Mouse (Mus musculus): ENCODE data around the gene Pbx3. TPM values are rescaled to one million over a fixed set of nuclear protein-coding genes. Genes with fewer than 3 reads are reported as not detected.

Pbx3 gene
- polyA plus RNA-seq, 1 experiment, result 16.2 TPM

DNA sequence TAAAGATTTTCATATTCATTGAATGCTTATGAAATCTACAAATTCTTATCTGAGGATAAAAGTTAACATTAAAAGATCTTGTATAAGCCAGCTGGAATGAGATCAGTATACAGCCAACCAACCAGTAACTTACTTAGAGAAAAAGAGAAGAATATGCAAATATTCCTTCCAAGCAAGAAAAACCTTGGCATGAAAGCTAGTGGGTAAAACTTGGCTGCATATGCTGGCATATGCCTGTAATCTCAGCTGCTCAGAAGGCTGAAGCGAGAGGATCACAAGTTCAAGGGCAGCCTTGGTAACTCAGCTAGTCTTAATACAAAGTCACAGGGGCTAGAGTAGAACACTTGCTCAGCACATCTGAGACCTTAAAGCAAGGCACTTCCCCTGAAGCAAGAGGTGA is 153.8 kb downstream of the Pbx3 start:
- H3K9ac ChIP-seq (ENCODE audit: low read depth, poor library complexity, severe bottlenecking), result no peak overlapping the region
- no peaks in the 10 kb centered on the region for H3K4me1 ChIP-seq (ENCODE audit: control insufficient read depth, insufficient read depth, low read length)
- no peaks in the 10 kb centered on the region for H3K27me3 ChIP-seq (ENCODE audit: control insufficient read depth, insufficient read depth, low read length, poor library complexity, severe bottlenecking)
- H3K9me3 ChIP-seq (replicated peaks; ENCODE audit: control insufficient read depth, insufficient read depth, low read length, poor library complexity, severe bottlenecking), result no peaks in the 10 kb centered on the region
- TF ChIP-seq POLR2A (IDR thresholded peaks at IDR 0.05; ENCODE audit: insufficient read depth, low read length), result no peak
- TF ChIP-seq CTCF (IDR thresholded peaks at IDR 0.05; ENCODE audit: low read depth, low read length), result no peak
- TF ChIP-seq EP300 (IDR thresholded peaks at IDR 0.05; ENCODE audit: insufficient read depth, low read depth, low read length), result no peak
- no peak overlapping the region for H3K4me3 ChIP-seq (ENCODE audit: low read depth, low read length)
- no peak overlapping the region for H3K27ac ChIP-seq (ENCODE audit: insufficient read depth, low read length)
- no peaks in the 10 kb centered on the region for H3K36me3 ChIP-seq (ENCODE audit: control insufficient read depth, insufficient read depth, low read length, poor library complexity, severe bottlenecking)

DNA sequence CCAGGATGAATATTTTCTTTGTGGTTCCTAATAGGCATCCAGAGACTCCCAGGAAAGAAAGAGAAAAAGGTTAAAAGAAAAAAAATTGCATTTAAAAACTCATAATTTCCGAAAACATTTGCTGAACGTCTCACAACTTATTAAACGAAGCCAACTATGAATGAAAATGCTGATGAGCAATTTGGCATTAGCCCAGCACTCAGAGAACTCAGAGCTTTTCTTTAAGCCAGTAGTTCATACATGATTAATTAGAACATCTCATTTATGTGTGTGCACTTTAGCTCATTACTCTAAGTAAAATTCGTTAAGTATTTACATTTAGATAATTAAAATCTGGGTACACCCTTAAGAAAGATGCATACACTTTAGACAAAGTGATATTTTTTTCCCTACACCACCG is 155.3 kb downstream of the Pbx3 start:
- TF ChIP-seq CTCF (IDR thresholded peaks at IDR 0.05; ENCODE audit: low read depth, low read length), result no peak
- no peak for TF ChIP-seq POLR2A (IDR thresholded peaks at IDR 0.05; ENCODE audit: insufficient read depth, low read length)
- no peak for TF ChIP-seq EP300 (IDR thresholded peaks at IDR 0.05; ENCODE audit: insufficient read depth, low read depth, low read length)
- no peaks in the 10 kb centered on the region for H3K27me3 ChIP-seq (ENCODE audit: control insufficient read depth, insufficient read depth, low read length, poor library complexity, severe bottlenecking)
- H3K9ac ChIP-seq (ENCODE audit: low read depth, poor library complexity, severe bottlenecking), result no peak overlapping the region
- no peaks in the 10 kb centered on the region for H3K4me1 ChIP-seq (ENCODE audit: control insufficient read depth, insufficient read depth, low read length)
- H3K27ac ChIP-seq (ENCODE audit: insufficient read depth, low read length), result no peak overlapping the region
- no peaks in the 10 kb centered on the region for H3K36me3 ChIP-seq (ENCODE audit: control insufficient read depth, insufficient read depth, low read length, poor library complexity, severe bottlenecking)
- no peaks in the 10 kb centered on the region for H3K9me3 ChIP-seq (replicated peaks; ENCODE audit: control insufficient read depth, insufficient read depth, low read length, poor library complexity, severe bottlenecking)
- H3K4me3 ChIP-seq (ENCODE audit: low read depth, low read length), result no peak overlapping the region

DNA sequence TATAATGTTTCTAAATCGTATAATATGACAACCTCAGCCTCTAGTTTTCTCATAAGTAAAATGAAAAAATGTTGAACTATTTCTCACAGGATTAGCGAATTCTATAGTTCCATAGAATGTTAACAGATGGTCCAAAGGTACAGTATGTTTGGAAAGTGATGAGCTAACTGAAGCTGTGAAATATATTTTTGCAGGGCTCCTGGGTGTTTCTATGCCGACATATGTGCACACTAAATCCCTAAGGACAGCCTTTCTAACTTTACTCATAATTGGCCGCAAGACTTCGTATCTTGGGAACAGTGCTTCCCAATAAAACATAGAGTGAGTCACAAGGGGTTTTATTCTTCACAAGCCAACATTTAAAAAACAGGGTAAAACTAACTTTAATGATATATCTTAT is 157.4 kb downstream of the Pbx3 start:
- TF ChIP-seq EP300 (IDR thresholded peaks at IDR 0.05; ENCODE audit: insufficient read depth, low read depth, low read length) (no peak), CTCF (IDR thresholded peaks at IDR 0.05; ENCODE audit: low read depth, low read length) (no peak), POLR2A (IDR thresholded peaks at IDR 0.05; ENCODE audit: insufficient read depth, low read length) (no peak)
- no peaks in the 10 kb centered on the region for H3K27me3 ChIP-seq (ENCODE audit: control insufficient read depth, insufficient read depth, low read length, poor library complexity, severe bottlenecking)
- H3K4me3 ChIP-seq (ENCODE audit: low read depth, low read length), result no peak overlapping the region
- no peak overlapping the region for H3K27ac ChIP-seq (ENCODE audit: insufficient read depth, low read length)
- no peaks in the 10 kb centered on the region for H3K9me3 ChIP-seq (replicated peaks; ENCODE audit: control insufficient read depth, insufficient read depth, low read length, poor library complexity, severe bottlenecking)
- H3K4me1 ChIP-seq (ENCODE audit: control insufficient read depth, insufficient read depth, low read length), result no peaks in the 10 kb centered on the region
- H3K9ac ChIP-seq (ENCODE audit: low read depth, poor library complexity, severe bottlenecking), result no peak overlapping the region
- H3K36me3 ChIP-seq (ENCODE audit: control insufficient read depth, insufficient read depth, low read length, poor library complexity, severe bottlenecking), result no peaks in the 10 kb centered on the region

DNA sequence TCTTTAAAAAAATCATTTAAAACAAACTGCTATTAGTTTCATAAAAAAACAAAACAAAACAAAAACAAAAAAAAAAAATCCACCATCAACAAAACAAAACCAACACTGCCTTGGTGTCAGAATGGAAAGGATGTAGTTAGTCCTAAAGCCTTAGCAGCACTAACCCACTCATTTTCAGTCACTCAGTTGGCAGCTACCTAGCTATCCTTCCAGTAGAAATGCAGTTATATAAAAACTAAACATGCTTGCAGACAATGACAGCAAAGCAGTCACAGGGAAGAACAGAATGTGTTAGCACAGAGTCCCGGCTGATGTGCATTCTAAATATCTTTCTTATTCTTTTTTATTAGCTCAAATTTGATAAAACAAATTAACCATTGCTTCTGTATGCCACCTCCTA is 160.5 kb downstream of the Pbx3 start:
- no peaks in the 10 kb centered on the region for H3K4me1 ChIP-seq (ENCODE audit: control insufficient read depth, insufficient read depth, low read length)

DNA sequence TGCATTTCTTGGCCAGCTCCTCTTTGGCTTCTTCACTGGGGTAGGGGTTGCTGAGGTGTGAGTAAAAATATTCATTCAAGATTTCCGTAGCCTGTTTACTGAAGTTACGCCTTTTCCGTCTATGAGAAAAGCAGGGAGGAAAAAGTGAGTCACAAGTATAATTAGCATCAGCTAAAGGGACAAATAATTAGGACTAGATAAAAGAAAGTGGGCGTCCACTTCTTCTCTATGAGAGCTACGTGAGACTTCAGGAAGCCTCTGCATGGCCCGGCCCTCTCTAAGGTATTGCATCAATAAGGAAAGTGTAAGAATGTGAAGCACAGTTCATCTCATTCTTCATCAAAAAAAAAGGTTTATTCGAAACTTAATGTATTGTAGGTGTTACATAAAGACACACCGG is 168.1 kb downstream of the Pbx3 start:
- no peak overlapping the region for H3K27ac ChIP-seq (ENCODE audit: insufficient read depth, low read length)
- TF ChIP-seq CTCF (IDR thresholded peaks at IDR 0.05; ENCODE audit: low read depth, low read length), result no peak
- no peak for TF ChIP-seq POLR2A (IDR thresholded peaks at IDR 0.05; ENCODE audit: insufficient read depth, low read length)
- TF ChIP-seq EP300 (IDR thresholded peaks at IDR 0.05; ENCODE audit: insufficient read depth, low read depth, low read length), result no peak
- no peaks in the 10 kb centered on the region for H3K36me3 ChIP-seq (ENCODE audit: control insufficient read depth, insufficient read depth, low read length, poor library complexity, severe bottlenecking)
- H3K4me3 ChIP-seq (ENCODE audit: low read depth, low read length), result no peak overlapping the region
- H3K9ac ChIP-seq (ENCODE audit: low read depth, poor library complexity, severe bottlenecking), result no peak overlapping the region
- no peaks in the 10 kb centered on the region for H3K4me1 ChIP-seq (ENCODE audit: control insufficient read depth, insufficient read depth, low read length)
- no peaks in the 10 kb centered on the region for H3K27me3 ChIP-seq (ENCODE audit: control insufficient read depth, insufficient read depth, low read length, poor library complexity, severe bottlenecking)
- no peaks in the 10 kb centered on the region for H3K9me3 ChIP-seq (replicated peaks; ENCODE audit: control insufficient read depth, insufficient read depth, low read length, poor library complexity, severe bottlenecking)

More for the DNA sequence above, 160.5 kb downstream of the Pbx3 start:
- Histone ChIP-seq H3K36me3 (ENCODE audit: control insufficient read depth, insufficient read depth, low read length, poor library complexity, severe bottlenecking) (no peaks in the 10 kb centered on the region), H3K4me3 (ENCODE audit: low read depth, low read length) (no peak overlapping the region), H3K9me3 (replicated peaks; ENCODE audit: control insufficient read depth, insufficient read depth, low read length, poor library complexity, severe bottlenecking) (no peaks in the 10 kb centered on the region), H3K27me3 (ENCODE audit: control insufficient read depth, insufficient read depth, low read length, poor library complexity, severe bottlenecking) (no peaks in the 10 kb centered on the region), H3K27ac (ENCODE audit: insufficient read depth, low read length) (no peak overlapping the region), H3K9ac (ENCODE audit: low read depth, poor library complexity, severe bottlenecking) (no peak overlapping the region)
- TF ChIP-seq CTCF (IDR thresholded peaks at IDR 0.05; ENCODE audit: low read depth, low read length), result no peak
- TF ChIP-seq POLR2A (IDR thresholded peaks at IDR 0.05; ENCODE audit: insufficient read depth, low read length), result no peak
- no peak for TF ChIP-seq EP300 (IDR thresholded peaks at IDR 0.05; ENCODE audit: insufficient read depth, low read depth, low read length)

DNA sequence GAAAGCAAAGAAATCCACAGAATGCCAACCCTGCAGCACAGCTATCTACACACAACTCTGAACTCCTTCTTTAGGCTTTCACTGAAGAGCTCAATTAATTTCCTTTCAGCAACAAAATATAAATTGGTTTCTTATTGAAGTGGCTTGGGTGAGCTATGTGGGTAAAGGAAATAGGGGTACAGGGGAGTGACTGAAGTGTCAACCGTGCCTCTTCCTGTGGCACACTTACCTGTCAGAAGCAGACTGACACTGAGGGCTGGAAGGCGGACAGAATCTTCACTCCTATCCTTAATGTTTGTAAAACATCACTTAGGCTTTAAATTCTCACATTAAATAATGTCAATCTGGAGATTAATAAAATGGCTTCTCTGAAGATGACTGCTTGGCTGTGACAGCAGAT is 168.6 kb downstream of the Pbx3 start:
- no peak overlapping the region for H3K4me3 ChIP-seq (ENCODE audit: low read depth, low read length)
- no peaks in the 10 kb centered on the region for H3K36me3 ChIP-seq (ENCODE audit: control insufficient read depth, insufficient read depth, low read length, poor library complexity, severe bottlenecking)
- no peaks in the 10 kb centered on the region for H3K27me3 ChIP-seq (ENCODE audit: control insufficient read depth, insufficient read depth, low read length, poor library complexity, severe bottlenecking)
- H3K27ac ChIP-seq (ENCODE audit: insufficient read depth, low read length), result no peak overlapping the region
- no peak overlapping the region for H3K9ac ChIP-seq (ENCODE audit: low read depth, poor library complexity, severe bottlenecking)
- H3K4me1 ChIP-seq (ENCODE audit: control insufficient read depth, insufficient read depth, low read length), result no peaks in the 10 kb centered on the region
- no peak for TF ChIP-seq EP300 (IDR thresholded peaks at IDR 0.05; ENCODE audit: insufficient read depth, low read depth, low read length)
- no peak for TF ChIP-seq CTCF (IDR thresholded peaks at IDR 0.05; ENCODE audit: low read depth, low read length)
- no peak for TF ChIP-seq POLR2A (IDR thresholded peaks at IDR 0.05; ENCODE audit: insufficient read depth, low read length)
- no peaks in the 10 kb centered on the region for H3K9me3 ChIP-seq (replicated peaks; ENCODE audit: control insufficient read depth, insufficient read depth, low read length, poor library complexity, severe bottlenecking)
